Comparison of ENCODE assay signal across 23 mouse cellular contexts in the genomic region with DNA sequence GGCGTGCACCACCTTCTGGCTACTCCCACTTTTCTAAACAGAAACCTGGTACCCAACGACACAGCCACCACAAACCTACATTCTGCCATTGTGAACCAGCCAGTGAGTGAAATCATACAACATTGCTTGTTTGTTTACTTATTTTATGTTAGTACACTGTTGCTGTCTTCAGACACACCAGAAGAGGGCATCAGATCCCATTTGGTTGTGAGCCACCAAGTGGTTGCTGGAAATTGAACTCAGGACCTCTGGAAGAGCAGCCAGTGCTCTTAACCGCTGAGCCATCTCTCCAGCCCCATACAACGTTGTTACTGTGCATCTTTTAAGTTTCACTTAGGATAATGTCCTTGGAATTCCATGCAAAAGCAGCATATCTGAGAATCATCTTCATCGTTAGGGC.
"Had no signal": no experiment of that assay in that cellular context is flagged by ENCODE, and none has a peak within 500 bp of the region (broad histone marks: within the 10 kb centered on the region; RNA-seq: fewer than 3 reads in every experiment).

No protein-coding gene starts in this region.

- H3K9ac ChIP-seq: limb, embryonic 13.5 days; lung, embryonic 15.5 days; neural tube, embryonic 12.5 days; neural tube, embryonic 15.5 days had no signal

- H3K4me2 ChIP-seq: limb, embryonic 13.5 days; lung, embryonic 15.5 days; midbrain, embryonic 11.5 days; neural tube, embryonic 12.5 days; neural tube, embryonic 15.5 days had no signal

- ATAC-seq: intestine, embryonic 16.5 days had no signal

- H3K9me3 ChIP-seq: limb, embryonic 10.5 days; limb, embryonic 13.5 days; lung, embryonic 15.5 days; megakaryocyte, embryonic 14.5 days; neural tube, embryonic 12.5 days; neural tube, embryonic 15.5 days had no signal

- H3K27ac ChIP-seq: limb, embryonic 10.5 days; limb, embryonic 13.5 days; lung, embryonic 15.5 days; neural tube, embryonic 12.5 days; neural tube, embryonic 15.5 days; stomach, postnatal 0 days had no signal

- DNase-seq: kidney, adult 18-20 months; kidney, adult 9 months; kidney, postnatal 14 days; kidney, postnatal 4 days; layer of hippocampus, postnatal 36 days; lung, adult 18-20 months; lung, postnatal 10 days; midbrain, embryonic 14.5 days; right cerebral cortex, adult 18-20 months; right cerebral cortex, postnatal 14 days; right cerebral cortex, postnatal 4 days; thymus, adult 2 months; thymus, postnatal 14 days; thymus, postnatal 4 days had no signal

- H3K4me1 ChIP-seq: limb, embryonic 13.5 days; lung, embryonic 15.5 days; megakaryocyte, embryonic 14.5 days; neural tube, embryonic 12.5 days had no signal

- H3K36me3 ChIP-seq: limb, embryonic 10.5 days; limb, embryonic 13.5 days; lung, embryonic 15.5 days; neural tube, embryonic 12.5 days; neural tube, embryonic 15.5 days had no signal

- H3K27me3 ChIP-seq: limb, embryonic 13.5 days; lung, embryonic 15.5 days; megakaryocyte, embryonic 14.5 days; neural tube, embryonic 12.5 days; neural tube, embryonic 15.5 days had no signal

- H3K4me3 ChIP-seq: limb, embryonic 10.5 days; limb, embryonic 13.5 days; lung, embryonic 15.5 days; megakaryocyte, embryonic 14.5 days; neural tube, embryonic 12.5 days; neural tube, embryonic 15.5 days had no signal
